Mouse (Mus musculus): Measurements from ENCODE around the gene Ctnnb1. TPM values are rescaled to one million over a fixed set of nuclear protein-coding genes. Genes with fewer than 3 reads are reported as not detected.

Ctnnb1 gene
- 404 and 463 TPM in 2 replicates for polyA plus RNA-seq (2014; fragmentation: Nextera tagmentation; extraction: Ambion mirVana)

DNA sequence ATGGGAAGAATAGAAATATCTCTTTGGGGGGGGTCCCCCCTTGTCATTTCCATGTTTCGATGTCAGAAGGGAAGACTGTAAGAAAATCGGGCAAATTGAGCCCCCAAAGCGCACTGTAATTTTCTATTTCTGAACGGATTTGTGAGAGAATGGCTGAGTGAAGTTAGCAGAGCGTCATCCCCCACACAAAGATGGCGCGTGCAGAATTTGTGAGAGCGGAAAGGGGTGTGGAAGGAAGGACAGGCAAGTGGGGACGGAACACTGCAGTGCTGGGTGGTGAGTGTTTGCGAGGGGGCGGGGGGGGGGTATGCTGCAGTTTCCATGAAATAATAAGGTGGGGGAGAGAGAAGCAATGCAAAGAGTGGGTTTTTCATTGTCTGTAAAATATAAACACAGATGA is at the start of gene Ctnnb1:
Ctnnb1 (plus strand) TSS at position 136 of the 400 bp plus-strand sequence.
- H3K4me2 ChIP-seq (replicated peaks) = peak within 1 kb of the TSS; percentile 24; the same call in 1 of the 2 replicates
- H3K27me3 ChIP-seq (ENCODE audit: control insufficient read depth, insufficient read depth, low read length) = no peaks in the 10 kb centered on the region
- WGBS = 53% methylated on average over 11 of the region's 11 CpGs
- no peaks in the 10 kb centered on the region for H3K36me3 ChIP-seq (replicated peaks; ENCODE audit: control insufficient read depth, insufficient read depth)
- H3K4me1 ChIP-seq (replicated peaks; ENCODE audit: control insufficient read depth, insufficient read depth, low read length) = no peaks in the 10 kb centered on the region
- ATAC-seq (ENCODE audit: low FRiP score) (no peak), DNase-seq (ENCODE audit: low spot score) (no peak)
- peak within 1 kb of the TSS; percentile 7; the same call in 1 of the 2 replicates for H3K4me3 ChIP-seq (replicated peaks; ENCODE audit: low read length)
- H3K9me3 ChIP-seq (ENCODE audit: control insufficient read depth, low read length) = no peaks in the 10 kb centered on the region
- peak within 1 kb of the TSS; percentile 59 for H3K27ac ChIP-seq
- H3K9ac ChIP-seq = peak within 1 kb of the TSS; percentile 42; the same call in 1 of the 2 replicates

DNA sequence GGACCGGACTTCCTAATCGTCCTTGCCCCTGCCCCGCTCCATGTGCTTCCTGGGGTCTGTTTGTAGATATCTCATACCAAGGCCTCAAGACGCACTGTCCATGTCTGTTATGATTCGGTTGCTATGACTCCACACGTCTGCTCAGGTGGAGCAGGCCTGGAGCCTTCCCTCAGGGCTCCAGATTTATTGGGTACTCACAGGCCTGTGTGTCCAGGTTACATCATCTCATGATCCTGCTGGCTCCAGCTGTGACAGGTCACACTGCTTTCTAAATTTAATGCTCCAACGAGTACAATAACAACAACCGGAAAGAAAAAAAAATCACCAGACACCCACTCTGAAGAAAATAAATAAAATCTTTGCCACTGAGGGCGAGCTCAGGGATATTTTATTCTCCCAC is 48.7 kb upstream of the Ctnnb1 start:
- no peak overlapping the region for H3K27ac ChIP-seq
- H3K9ac ChIP-seq = no peak overlapping the region
- H3K36me3 ChIP-seq (replicated peaks; ENCODE audit: control insufficient read depth, insufficient read depth) = no peaks in the 10 kb centered on the region
- H3K4me1 ChIP-seq (replicated peaks; ENCODE audit: control insufficient read depth, insufficient read depth, low read length) = no peaks in the 10 kb centered on the region
- DNase-seq (ENCODE audit: low spot score) (no peak), ATAC-seq (ENCODE audit: low FRiP score) (no peak)
- WGBS = 80% methylated on average over 9 of the region's 9 CpGs
- H3K4me3 ChIP-seq (replicated peaks; ENCODE audit: low read length) = no peak overlapping the region
- no peaks in the 10 kb centered on the region for H3K9me3 ChIP-seq (ENCODE audit: control insufficient read depth, low read length)
- H3K4me2 ChIP-seq (replicated peaks) = no peak overlapping the region
- H3K27me3 ChIP-seq (ENCODE audit: control insufficient read depth, insufficient read depth, low read length) = no peaks in the 10 kb centered on the region

DNA sequence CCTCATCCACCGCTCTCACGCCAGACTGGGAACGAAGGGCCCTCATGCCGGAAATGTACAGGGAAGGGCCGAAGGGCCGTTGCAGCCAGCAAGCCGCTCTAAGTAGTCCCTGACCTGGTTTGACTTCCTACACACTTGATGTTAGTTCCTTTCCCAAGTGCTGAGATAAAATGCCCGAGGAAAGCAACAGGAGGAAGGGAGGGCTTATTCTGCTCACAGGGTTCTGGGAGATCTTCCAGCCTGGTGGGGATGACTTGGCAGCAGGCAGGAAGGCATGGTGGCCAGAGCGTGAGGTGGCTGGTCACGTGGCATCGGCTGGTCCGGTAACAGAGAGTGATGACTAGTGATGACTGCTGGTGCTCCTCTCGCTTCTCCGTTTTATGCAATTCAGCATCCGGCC is 47.9 kb upstream of the Ctnnb1 start:
- Histone ChIP-seq H3K27me3 (ENCODE audit: control insufficient read depth, insufficient read depth, low read length) (no peaks in the 10 kb centered on the region), H3K36me3 (replicated peaks; ENCODE audit: control insufficient read depth, insufficient read depth) (no peaks in the 10 kb centered on the region), H3K4me2 (replicated peaks) (no peak overlapping the region), H3K4me3 (replicated peaks; ENCODE audit: low read length) (no peak overlapping the region), H3K9me3 (ENCODE audit: control insufficient read depth, low read length) (no peaks in the 10 kb centered on the region), H3K9ac (no peak overlapping the region), H3K27ac (no peak overlapping the region), H3K4me1 (replicated peaks; ENCODE audit: control insufficient read depth, insufficient read depth, low read length) (no peaks in the 10 kb centered on the region)
- DNase-seq (ENCODE audit: low spot score) = no peak
- WGBS = 92% methylated on average over 15 of the region's 15 CpGs
- ATAC-seq (ENCODE audit: low FRiP score) = no peak

DNA sequence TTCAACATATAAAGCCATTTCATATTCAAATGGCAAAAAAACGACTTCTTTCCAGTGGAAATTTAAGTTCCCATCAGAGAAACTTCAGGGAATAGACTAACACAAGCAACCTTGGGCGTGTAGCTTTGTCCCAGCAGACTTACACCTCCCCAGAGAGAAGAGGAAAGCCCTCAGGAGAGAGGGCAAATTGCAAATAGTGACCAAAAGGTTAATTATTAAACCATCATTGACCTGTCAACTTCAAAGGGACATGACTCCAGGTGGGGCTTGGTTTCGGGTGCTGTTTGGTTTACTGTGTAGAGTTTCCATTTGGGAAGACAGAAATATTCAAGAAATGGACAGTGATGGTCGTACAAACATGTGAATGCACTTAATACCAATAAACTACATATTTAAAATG is 47.2 kb upstream of the Ctnnb1 start:
- H3K36me3 ChIP-seq (replicated peaks; ENCODE audit: control insufficient read depth, insufficient read depth) = no peaks in the 10 kb centered on the region

DNA sequence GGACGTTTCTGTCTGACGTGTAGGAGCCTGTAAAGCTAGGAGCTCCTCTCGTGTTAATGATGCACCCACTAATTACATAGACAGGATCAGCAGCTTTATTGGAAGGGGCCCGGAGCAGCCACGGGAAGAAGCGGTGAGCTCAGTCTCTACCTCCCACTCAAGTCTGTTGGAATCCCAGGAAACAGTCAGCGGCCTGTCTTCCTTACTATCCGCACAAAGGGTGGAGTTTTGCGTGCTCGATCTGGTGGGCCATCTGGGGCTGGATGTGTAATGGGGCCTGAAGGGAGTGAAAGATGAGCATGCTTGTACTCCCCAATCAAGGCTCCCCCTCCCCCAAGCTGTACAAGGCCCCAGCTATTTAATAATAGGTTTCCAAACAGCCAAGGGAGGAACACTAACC is 44.3 kb upstream of the Ctnnb1 start:
- DNase-seq (ENCODE audit: low spot score) (no peak), ATAC-seq (ENCODE audit: low FRiP score) (peak; percentile 31; the same call in 1 of the 2 replicates)
- peak overlapping the region; percentile 14 for H3K27ac ChIP-seq
- H3K27me3 ChIP-seq (ENCODE audit: control insufficient read depth, insufficient read depth, low read length) = no peaks in the 10 kb centered on the region
- H3K9ac ChIP-seq = no peak overlapping the region
- H3K36me3 ChIP-seq (replicated peaks; ENCODE audit: control insufficient read depth, insufficient read depth) = no peaks in the 10 kb centered on the region
- H3K4me1 ChIP-seq (replicated peaks; ENCODE audit: control insufficient read depth, insufficient read depth, low read length) = no peaks in the 10 kb centered on the region
- H3K9me3 ChIP-seq (ENCODE audit: control insufficient read depth, low read length) = no peaks in the 10 kb centered on the region
- 51% methylated on average over 10 of the region's 10 CpGs for WGBS
- H3K4me2 ChIP-seq (replicated peaks) = no peak overlapping the region
- H3K4me3 ChIP-seq (replicated peaks; ENCODE audit: low read length) = no peak overlapping the region

More for the DNA sequence above, 47.2 kb upstream of the Ctnnb1 start:
- no peak overlapping the region for H3K9ac ChIP-seq
- ATAC-seq (ENCODE audit: low FRiP score) (no peak), DNase-seq (ENCODE audit: low spot score) (no peak)
- no peak overlapping the region for H3K27ac ChIP-seq
- no peak overlapping the region for H3K4me2 ChIP-seq (replicated peaks)
- H3K4me1 ChIP-seq (replicated peaks; ENCODE audit: control insufficient read depth, insufficient read depth, low read length) = no peaks in the 10 kb centered on the region
- H3K27me3 ChIP-seq (ENCODE audit: control insufficient read depth, insufficient read depth, low read length) = no peaks in the 10 kb centered on the region
- H3K4me3 ChIP-seq (replicated peaks; ENCODE audit: low read length) = no peak overlapping the region
- WGBS = 80% methylated on average over 4 of the region's 4 CpGs
- H3K9me3 ChIP-seq (ENCODE audit: control insufficient read depth, low read length) = no peaks in the 10 kb centered on the region

DNA sequence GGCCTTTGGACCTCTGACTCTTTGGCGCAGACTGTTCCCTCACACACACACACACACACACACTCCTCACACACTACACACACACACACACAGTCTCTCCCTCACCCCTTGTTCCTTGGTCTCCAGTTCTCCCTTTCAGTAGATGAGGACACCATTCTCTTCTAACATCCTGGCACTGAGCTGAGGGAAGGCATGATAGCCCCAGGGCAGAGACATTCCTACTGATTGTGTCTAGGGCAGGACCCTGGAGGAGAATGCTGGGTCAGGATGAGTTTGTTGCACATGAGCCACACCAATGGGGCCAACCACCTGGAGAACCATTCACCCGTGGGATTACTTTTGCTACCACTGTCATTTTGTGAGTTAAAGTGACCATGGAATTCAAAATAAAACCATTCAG is 41.4 kb upstream of the Ctnnb1 start:
- DNase-seq (ENCODE audit: low spot score) (no peak), ATAC-seq (ENCODE audit: low FRiP score) (no peak)
- 89% methylated on average over 2 of the region's 2 CpGs for WGBS
- H3K4me1 ChIP-seq (replicated peaks; ENCODE audit: control insufficient read depth, insufficient read depth, low read length) = no peaks in the 10 kb centered on the region
- no peaks in the 10 kb centered on the region for H3K36me3 ChIP-seq (replicated peaks; ENCODE audit: control insufficient read depth, insufficient read depth)
- no peak overlapping the region for H3K4me2 ChIP-seq (replicated peaks)
- no peaks in the 10 kb centered on the region for H3K9me3 ChIP-seq (ENCODE audit: control insufficient read depth, low read length)
- no peak overlapping the region for H3K9ac ChIP-seq
- no peak overlapping the region for H3K27ac ChIP-seq
- H3K27me3 ChIP-seq (ENCODE audit: control insufficient read depth, insufficient read depth, low read length) = no peaks in the 10 kb centered on the region
- no peak overlapping the region for H3K4me3 ChIP-seq (replicated peaks; ENCODE audit: low read length)

DNA sequence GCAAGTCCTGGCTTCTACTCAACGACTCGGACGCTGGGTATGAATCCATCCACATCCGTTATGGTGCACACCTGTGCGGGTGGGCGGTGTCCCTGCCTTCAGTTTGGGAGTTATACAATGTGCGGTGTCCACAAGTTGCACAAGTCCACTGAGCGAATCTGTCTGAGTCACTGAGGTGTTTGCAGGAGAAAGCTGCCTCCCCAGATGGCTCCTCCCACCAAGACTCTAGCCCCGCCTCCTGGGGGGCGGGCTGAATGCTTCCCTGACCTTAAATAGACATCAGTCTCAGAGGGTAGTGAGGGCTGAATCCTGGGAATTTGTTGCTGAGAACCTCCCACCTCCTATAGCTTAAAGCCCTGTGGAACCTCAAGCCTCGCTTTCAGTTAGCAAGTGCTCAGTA is 35.6 kb upstream of the Ctnnb1 start:
- no peak for DNase-seq (ENCODE audit: low spot score)
- Histone ChIP-seq H3K9me3 (ENCODE audit: control insufficient read depth, low read length) (no peaks in the 10 kb centered on the region), H3K27me3 (ENCODE audit: control insufficient read depth, insufficient read depth, low read length) (no peaks in the 10 kb centered on the region), H3K4me2 (replicated peaks) (no peak overlapping the region), H3K36me3 (replicated peaks; ENCODE audit: control insufficient read depth, insufficient read depth) (no peaks in the 10 kb centered on the region), H3K4me1 (replicated peaks; ENCODE audit: control insufficient read depth, insufficient read depth, low read length) (no peaks in the 10 kb centered on the region), H3K4me3 (replicated peaks; ENCODE audit: low read length) (no peak overlapping the region), H3K9ac (no peak overlapping the region), H3K27ac (no peak overlapping the region)
- ATAC-seq (ENCODE audit: low FRiP score) = no peak
- 96% methylated on average over 11 of the region's 11 CpGs for WGBS

DNA sequence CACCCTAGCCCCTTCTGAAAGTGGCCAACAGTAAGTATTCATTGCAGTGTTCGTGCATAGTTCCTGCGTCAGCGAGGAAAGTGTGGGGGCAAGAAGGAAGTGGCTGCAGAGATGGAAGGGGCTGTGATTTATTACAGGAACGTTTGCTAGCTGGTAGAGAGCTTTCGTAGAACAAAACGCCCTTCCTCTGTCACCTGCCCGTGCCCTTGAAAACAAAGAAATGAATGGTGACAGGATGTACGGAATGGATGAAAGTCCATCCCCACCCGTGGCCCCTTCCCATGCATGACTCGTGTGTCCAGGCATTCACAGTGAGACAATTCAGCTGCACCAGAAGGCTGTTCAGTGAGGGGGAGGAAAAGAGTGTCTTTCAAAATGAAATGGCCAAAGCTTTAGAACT is 35.0 kb upstream of the Ctnnb1 start:
- Histone ChIP-seq H3K27me3 (ENCODE audit: control insufficient read depth, insufficient read depth, low read length) (no peaks in the 10 kb centered on the region), H3K4me2 (replicated peaks) (no peak overlapping the region), H3K9ac (no peak overlapping the region), H3K9me3 (ENCODE audit: control insufficient read depth, low read length) (no peaks in the 10 kb centered on the region), H3K27ac (no peak overlapping the region), H3K4me1 (replicated peaks; ENCODE audit: control insufficient read depth, insufficient read depth, low read length) (no peaks in the 10 kb centered on the region), H3K36me3 (replicated peaks; ENCODE audit: control insufficient read depth, insufficient read depth) (no peaks in the 10 kb centered on the region), H3K4me3 (replicated peaks; ENCODE audit: low read length) (no peak overlapping the region)
- 65% methylated on average over 10 of the region's 10 CpGs for WGBS
- no peak for ATAC-seq (ENCODE audit: low FRiP score)
- DNase-seq (ENCODE audit: low spot score) = no peak

DNA sequence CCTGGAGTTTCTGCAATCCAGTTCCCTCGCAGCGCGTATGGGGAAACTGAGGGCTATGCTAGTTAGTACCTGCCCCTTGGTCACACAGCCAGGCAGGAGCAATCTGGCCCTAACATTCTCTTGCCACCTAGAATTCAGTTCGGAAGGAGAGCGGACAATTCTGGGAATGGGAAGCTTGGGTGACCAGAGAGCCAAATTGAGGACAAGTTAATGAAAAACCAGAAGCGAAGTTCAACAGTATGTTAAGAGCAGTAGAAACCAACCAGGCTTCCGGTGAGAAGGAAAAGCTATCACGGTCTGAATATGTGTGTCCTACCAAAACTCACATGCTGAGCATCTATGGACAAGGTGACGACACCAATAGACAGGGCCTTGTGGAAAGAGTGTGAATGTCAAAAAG is 34.6 kb upstream of the Ctnnb1 start:
- Histone ChIP-seq H3K4me1 (replicated peaks; ENCODE audit: control insufficient read depth, insufficient read depth, low read length) (no peaks in the 10 kb centered on the region), H3K27ac (no peak overlapping the region), H3K4me3 (replicated peaks; ENCODE audit: low read length) (no peak overlapping the region), H3K36me3 (replicated peaks; ENCODE audit: control insufficient read depth, insufficient read depth) (no peaks in the 10 kb centered on the region), H3K9me3 (ENCODE audit: control insufficient read depth, low read length) (no peaks in the 10 kb centered on the region), H3K9ac (no peak overlapping the region), H3K27me3 (ENCODE audit: control insufficient read depth, insufficient read depth, low read length) (no peaks in the 10 kb centered on the region), H3K4me2 (replicated peaks) (no peak overlapping the region)
- no peak for ATAC-seq (ENCODE audit: low FRiP score)
- 95% methylated on average over 9 of the region's 9 CpGs for WGBS
- no peak for DNase-seq (ENCODE audit: low spot score)

DNA sequence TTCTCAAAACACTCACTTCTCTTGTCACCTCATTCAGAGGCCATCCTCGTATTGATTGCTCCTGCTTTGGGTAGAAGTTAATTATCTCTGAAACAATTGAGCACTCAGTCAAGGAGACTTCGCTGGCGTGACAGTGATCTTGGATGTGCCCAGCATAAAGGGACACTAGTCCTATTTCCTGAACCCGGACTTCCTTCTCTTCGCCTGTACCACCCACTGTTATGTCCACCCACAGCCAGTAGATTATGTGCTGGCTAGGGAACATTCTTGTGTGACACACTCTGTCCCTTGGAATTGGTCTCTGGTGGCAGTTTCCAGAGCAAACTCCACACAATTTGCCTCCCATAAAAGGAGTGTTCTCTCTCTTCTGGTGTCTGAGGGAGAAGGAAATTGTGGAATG is 32.5 kb upstream of the Ctnnb1 start:
- Histone ChIP-seq H3K36me3 (replicated peaks; ENCODE audit: control insufficient read depth, insufficient read depth) (no peaks in the 10 kb centered on the region), H3K4me1 (replicated peaks; ENCODE audit: control insufficient read depth, insufficient read depth, low read length) (no peaks in the 10 kb centered on the region), H3K27ac (no peak overlapping the region), H3K4me3 (replicated peaks; ENCODE audit: low read length) (no peak overlapping the region), H3K9me3 (ENCODE audit: control insufficient read depth, low read length) (no peaks in the 10 kb centered on the region), H3K9ac (no peak overlapping the region), H3K27me3 (ENCODE audit: control insufficient read depth, insufficient read depth, low read length) (no peaks in the 10 kb centered on the region), H3K4me2 (replicated peaks) (no peak overlapping the region)
- ATAC-seq (ENCODE audit: low FRiP score) (no peak), DNase-seq (ENCODE audit: low spot score) (no peak)
- 46% methylated on average over 5 of the region's 5 CpGs for WGBS
